Mouse (Mus musculus): ENCODE results near the gene Slc4a7. TPM values are rescaled to one million over a fixed set of nuclear protein-coding genes. Genes with fewer than 3 reads are reported as not detected.
"Not testable (repeated sequence)": the region's sequence is repeated elsewhere in the genome, so short reads cannot be mapped to it uniquely, and the experiment has no call there.

Gene Slc4a7
- total and polyA plus RNA-seq, 2 experiments from 2014 or later = 20.8 to 27.5 TPM

DNA sequence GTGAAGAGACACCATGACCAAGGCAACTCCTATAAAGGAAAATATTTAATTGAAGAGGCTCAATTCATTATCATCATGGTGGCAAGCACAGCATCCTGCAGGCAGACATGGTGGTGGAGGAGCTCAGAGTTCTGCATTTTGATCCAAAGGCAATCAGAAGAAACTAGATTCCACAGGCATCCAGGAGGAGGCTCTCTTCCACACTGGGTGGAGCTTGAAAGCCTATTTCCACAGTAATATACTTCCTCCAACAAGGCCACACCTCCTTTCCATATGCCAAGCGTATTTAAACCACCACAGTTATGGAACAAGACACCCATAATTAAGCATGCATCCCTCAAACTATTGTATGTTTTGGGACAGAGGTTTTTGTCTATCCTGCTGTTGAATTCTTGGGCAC lies 84.9 kb downstream of the Slc4a7 start:
- Histone ChIP-seq H3K9me3 (ENCODE audit: low read length) (no peaks in the 10 kb centered on the region), H3K27me3 (ENCODE audit: insufficient read depth, low read length) (no peaks in the 10 kb centered on the region), H3K4me3 (ENCODE audit: low read length) (no peak overlapping the region), H3K27ac (no peak overlapping the region), H3K36me3 (ENCODE audit: insufficient read depth, low read length) (peaks cover 7% of the 10 kb centered on the region; the same call in 1 of the 2 replicates), H3K4me1 (ENCODE audit: insufficient read depth, low read length) (no peaks in the 10 kb centered on the region), H3K4me2 (ENCODE audit: low read depth, low read length) (no peak overlapping the region), H3K9ac (replicated peaks; ENCODE audit: low read length) (no peak overlapping the region)
- DNase-seq (ENCODE audit: low spot score) = no peak
- WGBS = 89% methylated on average over 1 of the region's 1 CpGs
- no peak for TF ChIP-seq CTCF (IDR thresholded peaks at IDR 0.05; ENCODE audit: low read depth)
- ATAC-seq = no peak

DNA sequence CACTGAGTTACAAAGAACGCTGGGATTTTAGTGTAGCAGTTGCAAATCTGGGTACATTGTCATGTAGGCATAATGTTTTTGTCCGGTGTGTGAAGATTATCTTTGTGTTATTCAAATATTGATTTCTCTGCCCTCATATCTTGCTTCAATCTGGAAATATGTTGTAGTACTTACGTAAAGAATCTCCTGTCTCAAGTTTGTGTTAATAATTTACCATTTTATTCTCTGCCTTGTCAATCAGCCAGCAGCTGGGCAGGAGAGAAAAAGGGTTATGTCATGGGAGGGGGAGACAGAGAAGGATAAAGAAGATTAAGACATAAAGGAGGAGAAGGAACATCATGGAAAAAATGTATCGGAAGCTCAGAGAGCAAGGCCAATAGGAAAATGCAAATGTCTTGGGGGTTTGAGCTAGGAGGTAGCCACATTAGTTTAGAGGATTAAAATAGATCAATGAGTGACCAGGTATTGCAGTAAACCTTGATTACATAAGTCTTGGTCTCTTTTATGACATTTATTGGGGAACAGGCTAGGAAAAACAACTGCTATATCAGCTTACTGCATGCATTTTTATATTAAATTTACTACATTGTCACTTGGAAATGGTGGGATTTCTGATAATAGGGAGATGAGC lies 87.9 kb downstream of the Slc4a7 start:
- no peak for DNase-seq (ENCODE audit: low spot score)

DNA sequence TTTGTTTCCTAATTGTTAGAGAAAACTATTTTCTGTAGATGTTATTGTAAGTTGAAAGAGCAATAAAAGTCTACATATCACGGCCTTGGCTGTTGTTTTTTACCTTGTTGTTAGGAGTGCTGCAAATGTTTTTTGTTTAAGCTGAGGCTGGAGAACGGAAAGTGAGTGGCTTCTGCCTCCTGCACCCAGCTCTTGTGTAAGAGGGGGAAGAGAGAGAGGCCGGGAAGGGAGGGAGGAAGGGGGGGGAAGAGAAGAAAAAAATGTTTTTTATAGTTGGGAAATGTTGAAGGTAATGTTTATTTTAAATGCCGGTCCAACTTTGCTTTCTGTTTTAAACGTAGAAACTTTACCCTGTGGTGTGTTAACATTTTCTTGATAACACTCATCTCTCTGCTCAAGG lies 97.8 kb downstream of the Slc4a7 start:
- Histone ChIP-seq H3K36me3 (ENCODE audit: insufficient read depth, low read length) (peaks cover 5% of the 10 kb centered on the region; the same call in 1 of the 2 replicates), H3K4me2 (ENCODE audit: low read depth, low read length) (no peak overlapping the region), H3K4me1 (ENCODE audit: insufficient read depth, low read length) (no peaks in the 10 kb centered on the region), H3K9ac (replicated peaks; ENCODE audit: low read length) (no peak overlapping the region), H3K27ac (no peak overlapping the region), H3K9me3 (ENCODE audit: low read length) (no peaks in the 10 kb centered on the region), H3K27me3 (ENCODE audit: insufficient read depth, low read length) (no peaks in the 10 kb centered on the region), H3K4me3 (ENCODE audit: low read length) (no peak overlapping the region)
- WGBS = 82% methylated on average over 5 of the region's 5 CpGs
- ATAC-seq = no peak
- no peak for DNase-seq (ENCODE audit: low spot score)
- no peak for TF ChIP-seq CTCF (IDR thresholded peaks at IDR 0.05; ENCODE audit: low read depth)

More for the DNA sequence above, 87.9 kb downstream of the Slc4a7 start:
- no peaks in the 10 kb centered on the region for H3K9me3 ChIP-seq (ENCODE audit: low read length)
- H3K4me2 ChIP-seq (ENCODE audit: low read depth, low read length) = no peak overlapping the region
- no peak for ATAC-seq
- no peaks in the 10 kb centered on the region for H3K4me1 ChIP-seq (ENCODE audit: insufficient read depth, low read length)
- no peak overlapping the region for H3K9ac ChIP-seq (replicated peaks; ENCODE audit: low read length)
- H3K27ac ChIP-seq = no peak overlapping the region
- H3K27me3 ChIP-seq (ENCODE audit: insufficient read depth, low read length) = no peaks in the 10 kb centered on the region
- H3K36me3 ChIP-seq (ENCODE audit: insufficient read depth, low read length) = peaks cover 4% of the 10 kb centered on the region; the same call in 1 of the 2 replicates
- WGBS = 93% methylated on average over 4 of the region's 4 CpGs
- H3K4me3 ChIP-seq (ENCODE audit: low read length) = no peak overlapping the region
- no peak for TF ChIP-seq CTCF (IDR thresholded peaks at IDR 0.05; ENCODE audit: low read depth)

DNA sequence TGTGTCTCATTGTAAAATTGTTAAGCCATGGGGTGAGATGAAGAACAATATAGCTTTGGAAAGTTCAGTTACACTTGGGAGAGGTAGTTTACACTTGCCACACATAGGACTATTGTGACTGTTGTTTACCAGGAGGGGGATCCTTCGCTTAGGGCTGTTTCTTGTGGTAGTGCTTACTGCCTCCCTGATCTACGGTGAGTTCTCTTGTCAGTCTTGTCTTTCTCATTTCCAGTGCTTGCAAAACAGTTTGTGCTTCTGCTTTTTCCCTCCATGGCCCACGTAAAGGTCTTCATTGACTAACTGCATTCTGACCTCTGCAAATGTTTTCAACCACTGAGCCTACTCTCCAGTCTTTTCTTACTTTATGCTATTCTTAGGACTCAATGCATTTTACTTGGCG lies 98.3 kb downstream of the Slc4a7 start:
- WGBS = 94% methylated on average over 4 of the region's 4 CpGs
- no peak for TF ChIP-seq CTCF (IDR thresholded peaks at IDR 0.05; ENCODE audit: low read depth)
- no peaks in the 10 kb centered on the region for H3K27me3 ChIP-seq (ENCODE audit: insufficient read depth, low read length)
- H3K9ac ChIP-seq (replicated peaks; ENCODE audit: low read length) = no peak overlapping the region
- ATAC-seq (no peak), DNase-seq (ENCODE audit: low spot score) (no peak)
- H3K27ac ChIP-seq = no peak overlapping the region
- H3K36me3 ChIP-seq (ENCODE audit: insufficient read depth, low read length) = peaks cover 5% of the 10 kb centered on the region; the same call in 1 of the 2 replicates
- H3K4me3 ChIP-seq (ENCODE audit: low read length) = no peak overlapping the region
- H3K4me2 ChIP-seq (ENCODE audit: low read depth, low read length) = no peak overlapping the region
- H3K9me3 ChIP-seq (ENCODE audit: low read length) = no peaks in the 10 kb centered on the region
- no peaks in the 10 kb centered on the region for H3K4me1 ChIP-seq (ENCODE audit: insufficient read depth, low read length)

DNA sequence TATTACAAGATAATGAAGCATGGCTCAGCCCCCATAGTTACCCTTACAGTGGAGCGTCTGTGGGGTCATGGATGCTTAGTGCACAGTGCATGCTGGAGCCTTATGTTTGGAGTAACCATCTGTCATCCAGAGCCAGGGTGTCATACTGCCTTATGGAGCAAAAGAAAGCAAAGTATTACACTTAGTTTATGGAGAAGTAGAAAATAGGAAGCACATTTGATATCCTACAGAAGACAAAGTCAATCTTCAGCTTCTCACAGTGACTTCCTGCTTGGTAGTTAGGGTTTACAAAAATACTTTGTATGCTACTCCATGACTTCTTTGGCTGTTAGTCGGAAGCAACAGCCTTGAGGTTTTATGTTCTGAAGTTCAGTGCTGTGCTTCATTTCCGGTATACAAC lies 98.7 kb downstream of the Slc4a7 start:
- H3K27ac ChIP-seq = no peak overlapping the region
- H3K9me3 ChIP-seq (ENCODE audit: low read length) = no peaks in the 10 kb centered on the region
- H3K4me2 ChIP-seq (ENCODE audit: low read depth, low read length) = no peak overlapping the region
- H3K4me3 ChIP-seq (ENCODE audit: low read length) = no peak overlapping the region
- H3K27me3 ChIP-seq (ENCODE audit: insufficient read depth, low read length) = no peaks in the 10 kb centered on the region
- DNase-seq (ENCODE audit: low spot score) = no peak
- WGBS = 92% methylated on average over 3 of the region's 3 CpGs
- H3K9ac ChIP-seq (replicated peaks; ENCODE audit: low read length) = no peak overlapping the region
- no peak for ATAC-seq
- TF ChIP-seq CTCF (IDR thresholded peaks at IDR 0.05; ENCODE audit: low read depth) = no peak
- H3K36me3 ChIP-seq (ENCODE audit: insufficient read depth, low read length) = peaks cover 5% of the 10 kb centered on the region; the same call in 1 of the 2 replicates
- no peaks in the 10 kb centered on the region for H3K4me1 ChIP-seq (ENCODE audit: insufficient read depth, low read length)

DNA sequence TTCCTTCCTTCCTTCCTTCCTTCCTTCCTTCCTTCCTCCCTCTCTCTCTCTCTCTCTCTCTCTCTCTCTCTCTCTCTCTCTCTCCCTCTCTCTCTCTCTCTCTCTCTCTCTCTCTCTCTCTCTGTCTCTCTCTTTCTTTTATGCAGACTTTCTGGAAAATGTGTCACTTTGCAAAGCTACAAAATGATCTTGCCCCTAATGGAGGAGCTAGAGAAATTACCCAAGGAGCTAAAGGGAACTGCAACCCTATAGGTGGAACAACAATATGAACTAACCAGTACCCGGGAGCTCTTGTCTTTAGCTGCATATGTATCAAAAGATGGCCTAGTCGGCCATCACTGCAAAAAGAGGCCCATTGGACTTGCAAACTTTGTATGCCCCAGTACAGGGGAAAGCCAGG lies 101.0 kb downstream of the Slc4a7 start, which contains the start of gene Nek10:
Gene Nek10 (plus strand): TSS at position 301 of the 400 bp plus-strand sequence.
- not testable (repeated sequence) for H3K4me1 ChIP-seq (ENCODE audit: insufficient read depth, low read length); H3K36me3 ChIP-seq (ENCODE audit: insufficient read depth, low read length); DNase-seq (ENCODE audit: low spot score); H3K27me3 ChIP-seq (ENCODE audit: insufficient read depth, low read length); ATAC-seq; H3K27ac ChIP-seq; H3K9me3 ChIP-seq (ENCODE audit: low read length); H3K9ac ChIP-seq (replicated peaks; ENCODE audit: low read length)
- Histone ChIP-seq H3K4me3 (ENCODE audit: low read length) (peak within 1 kb of the TSS; percentile 7; the same call in 1 of the 2 replicates), H3K4me2 (ENCODE audit: low read depth, low read length) (peak within 1 kb of the TSS; percentile 38)
- 50% methylated on average over 1 of the region's 2 CpGs for WGBS

DNA sequence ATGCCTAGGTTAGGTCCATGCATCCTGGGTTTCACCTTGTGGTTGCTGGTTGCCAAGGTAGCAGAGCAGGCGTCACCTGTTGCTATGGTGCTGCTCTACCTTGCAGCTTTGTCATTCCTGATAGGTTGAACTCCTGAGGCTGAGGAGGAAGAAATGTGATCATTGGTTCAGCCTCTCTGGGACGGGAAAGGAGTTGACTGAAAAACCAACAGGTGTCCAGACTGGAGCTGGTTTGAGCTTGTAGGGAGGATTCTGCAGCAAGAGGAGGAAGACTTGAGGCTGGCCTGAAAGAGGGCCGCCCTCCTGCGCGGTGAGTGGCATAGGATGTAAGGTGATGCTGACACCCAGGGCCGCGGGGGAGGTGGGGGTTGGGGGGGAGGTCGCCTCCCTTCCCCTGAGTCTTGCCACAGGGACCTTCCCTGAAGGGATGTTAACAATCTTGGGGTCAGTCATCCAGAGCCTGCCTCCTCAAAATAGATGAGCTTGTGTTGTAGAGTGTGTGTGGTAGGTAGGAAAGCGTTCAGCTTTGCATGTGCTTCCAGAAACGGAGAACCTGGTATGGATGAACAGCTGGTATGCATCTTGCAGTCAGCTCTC lies 101.9 kb downstream of the Slc4a7 start:
- no peak overlapping the region for H3K27ac ChIP-seq
- WGBS = 12% methylated on average over 10 of the region's 10 CpGs
- peak overlapping the region; percentile 7; the same call in 1 of the 2 replicates for H3K4me3 ChIP-seq (ENCODE audit: low read length)
- no peak overlapping the region for H3K9ac ChIP-seq (replicated peaks; ENCODE audit: low read length)
- peak; percentile 69 for DNase-seq (ENCODE audit: low spot score)
- peak overlapping the region; percentile 38 for H3K4me2 ChIP-seq (ENCODE audit: low read depth, low read length)
- peak; percentile 95 for ATAC-seq
- H3K4me1 ChIP-seq (ENCODE audit: insufficient read depth, low read length) = no peaks in the 10 kb centered on the region
- no peaks in the 10 kb centered on the region for H3K27me3 ChIP-seq (ENCODE audit: insufficient read depth, low read length)
- no peak for TF ChIP-seq CTCF (IDR thresholded peaks at IDR 0.05; ENCODE audit: low read depth)
- no peaks in the 10 kb centered on the region for H3K9me3 ChIP-seq (ENCODE audit: low read length)
- peaks cover 5% of the 10 kb centered on the region; the same call in 1 of the 2 replicates for H3K36me3 ChIP-seq (ENCODE audit: insufficient read depth, low read length)

Data from hindbrain, postnatal 0 days (tissue).